Mouse (Mus musculus): Measurements from ENCODE around the gene Lingo2.
"Not testable (repeated sequence)": the region's sequence is repeated elsewhere in the genome, so short reads cannot be mapped to it uniquely, and the experiment has no call there.

Lingo2 gene

DNA sequence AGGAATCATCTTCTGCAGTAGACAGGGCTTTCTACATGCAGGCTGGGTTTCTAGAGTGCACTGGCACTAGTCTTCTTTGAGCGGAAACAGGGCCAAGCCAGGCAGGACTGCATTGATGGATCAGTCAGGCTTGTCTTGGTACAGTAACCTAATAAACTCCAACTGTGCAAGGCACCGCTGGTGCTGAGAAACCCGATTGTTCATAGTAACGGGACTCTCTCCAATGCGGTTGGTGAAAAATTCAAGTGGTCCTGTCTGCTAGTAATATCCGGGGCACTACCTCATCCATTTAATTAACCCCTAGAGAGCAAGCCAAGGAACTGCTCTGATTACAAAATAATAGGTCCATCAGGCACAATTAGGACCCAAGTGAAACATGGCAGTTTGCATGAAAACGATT, 1106.4 kb downstream of the Lingo2 start:
- no peak for DNase-seq (ENCODE audit: low spot score in 2 of 2)

GRCm38 (mm10) chr4:35844518-35844917, 1107.0 kb downstream of the Lingo2 start:
- no peak for DNase-seq (ENCODE audit: low spot score in 2 of 2)

DNA sequence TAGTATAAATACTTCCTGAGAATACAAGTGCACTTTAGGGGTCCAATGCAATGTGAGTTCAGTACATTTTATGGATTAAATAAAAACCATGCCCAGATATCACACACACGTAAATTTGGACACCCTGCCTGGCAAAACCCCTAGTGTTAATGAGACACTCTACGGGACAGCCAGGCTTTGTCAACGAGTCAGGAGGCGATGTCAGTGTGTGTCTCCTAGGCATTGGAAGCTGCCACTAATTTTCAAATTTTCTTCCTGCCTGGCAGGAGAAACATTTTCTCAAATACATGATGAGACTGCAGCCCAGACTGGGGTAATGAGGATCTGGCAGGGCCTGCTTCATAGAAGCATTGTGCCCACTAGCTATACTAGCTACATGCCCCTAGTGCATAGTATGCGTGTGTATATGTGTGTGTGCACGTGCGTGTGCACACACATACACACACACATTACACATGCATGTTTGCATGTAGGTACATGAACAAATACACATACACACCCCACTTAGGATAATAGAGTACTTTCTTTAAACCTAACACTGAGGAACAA, 1128.2 kb downstream of the Lingo2 start:
- no peak for DNase-seq (ENCODE audit: low spot score in 2 of 2)

- no peak for DNase-seq (ENCODE audit: low spot score in 2 of 2)
Observed at GRCm38 (mm10) chr4:35820701-35821100, 1130.8 kb downstream of the Lingo2 start.

- DNase-seq (ENCODE audit: low spot score in 2 of 2) = no peak
Observed at GRCm38 (mm10) chr4:35814698-35815097, 1136.8 kb downstream of the Lingo2 start.

GRCm38 (mm10) chr4:35807497-35808210, 1143.9 kb downstream of the Lingo2 start:
- no peak for DNase-seq (ENCODE audit: low spot score in 2 of 2)

GRCm38 (mm10) chr4:35806881-35807464, 1144.6 kb downstream of the Lingo2 start:
- no peak for DNase-seq (ENCODE audit: low spot score in 2 of 2)

- no peak for DNase-seq (ENCODE audit: low spot score in 2 of 2)
Observed at GRCm38 (mm10) chr4:35784255-35784921, 1167.2 kb downstream of the Lingo2 start.

DNA sequence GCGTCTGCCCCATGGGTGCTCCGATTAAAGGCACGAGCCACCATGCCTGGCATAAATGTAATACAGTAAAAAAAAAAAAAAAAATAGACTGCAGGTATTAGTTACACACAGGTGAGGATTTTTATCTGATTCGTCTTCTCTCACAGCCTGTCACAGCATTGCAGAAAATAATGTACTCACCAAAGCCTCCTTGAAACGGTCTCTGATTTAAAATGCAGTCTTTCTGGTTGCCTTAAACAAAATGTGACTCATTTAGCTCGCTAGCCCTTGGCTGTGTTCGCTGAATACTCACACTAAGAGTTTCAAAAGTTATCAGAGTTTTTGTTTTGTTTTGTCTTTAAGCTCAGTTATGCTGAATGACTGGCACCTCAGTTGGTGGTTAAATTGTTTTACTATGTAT, 1180.7 kb downstream of the Lingo2 start:
- no peak for DNase-seq (ENCODE audit: low spot score in 2 of 2)

- DNase-seq (ENCODE audit: low spot score in 2 of 2) = no peak
Observed at GRCm38 (mm10) chr4:35766905-35767304, 1184.6 kb downstream of the Lingo2 start.

DNA sequence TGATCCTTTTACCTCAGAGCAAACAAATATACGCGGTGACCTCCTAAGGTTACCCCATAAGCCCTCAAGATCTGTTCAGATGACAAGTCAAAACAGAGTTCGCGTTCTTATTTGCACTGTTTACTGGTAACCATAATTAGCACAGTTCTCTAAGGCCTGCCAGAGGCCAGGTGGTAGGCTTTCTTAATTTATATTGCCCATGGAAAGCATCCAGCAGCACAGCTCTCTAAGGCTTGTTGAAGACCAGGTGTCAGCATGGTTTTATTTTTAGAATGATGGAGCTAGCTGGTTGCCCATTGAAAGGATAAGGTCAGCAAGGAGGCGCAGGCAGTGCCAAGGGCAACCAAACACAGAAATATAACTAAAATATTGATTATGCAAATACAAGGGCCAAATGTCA, 1190.4 kb downstream of the Lingo2 start:
- DNase-seq (ENCODE audit: low spot score in 2 of 2) = no peak

- no peak for DNase-seq (ENCODE audit: low spot score in 2 of 2)
Observed at GRCm38 (mm10) chr4:35752121-35752860, 1199.3 kb downstream of the Lingo2 start.

DNA sequence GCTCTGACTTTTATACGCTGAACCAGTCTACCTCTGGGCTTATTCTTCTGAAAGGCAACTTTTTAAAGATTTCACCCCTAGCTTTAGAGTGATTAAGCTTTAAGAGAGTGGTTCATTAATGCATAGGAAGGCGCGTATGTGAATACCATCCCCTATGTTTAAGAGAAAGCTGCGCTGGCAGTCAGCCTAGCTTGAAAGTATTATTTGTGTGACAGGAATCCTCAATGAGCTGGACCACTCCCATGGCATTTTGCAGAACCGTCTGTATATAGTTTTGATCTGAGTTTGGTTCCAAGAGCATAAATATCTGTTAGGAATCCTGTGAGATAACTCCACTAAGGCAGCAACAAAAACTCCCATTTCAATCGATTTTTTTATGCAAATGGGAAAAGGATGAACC, 1204.9 kb downstream of the Lingo2 start:
- no peak for DNase-seq (ENCODE audit: low spot score in 2 of 2)

DNA sequence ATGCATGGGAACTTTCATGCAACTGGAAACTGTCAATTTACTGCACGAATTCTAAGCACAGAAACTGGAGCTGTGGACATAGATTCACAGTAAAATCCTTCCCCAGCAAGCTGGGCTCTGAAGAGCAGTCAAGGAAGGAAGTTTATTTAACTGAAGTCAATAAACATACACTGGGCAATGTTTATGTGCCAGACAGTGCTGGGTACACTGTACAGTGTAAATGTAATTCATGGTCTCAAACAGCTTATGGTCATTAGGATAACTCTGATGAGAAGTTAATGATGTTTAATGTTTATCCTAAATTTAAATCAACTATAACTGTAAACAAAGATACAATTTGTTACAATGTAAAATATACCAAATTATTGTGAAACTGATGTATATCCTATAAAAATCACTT, 1226.8 kb downstream of the Lingo2 start:
- DNase-seq (ENCODE audit: low spot score in 2 of 2) = no peak

DNA sequence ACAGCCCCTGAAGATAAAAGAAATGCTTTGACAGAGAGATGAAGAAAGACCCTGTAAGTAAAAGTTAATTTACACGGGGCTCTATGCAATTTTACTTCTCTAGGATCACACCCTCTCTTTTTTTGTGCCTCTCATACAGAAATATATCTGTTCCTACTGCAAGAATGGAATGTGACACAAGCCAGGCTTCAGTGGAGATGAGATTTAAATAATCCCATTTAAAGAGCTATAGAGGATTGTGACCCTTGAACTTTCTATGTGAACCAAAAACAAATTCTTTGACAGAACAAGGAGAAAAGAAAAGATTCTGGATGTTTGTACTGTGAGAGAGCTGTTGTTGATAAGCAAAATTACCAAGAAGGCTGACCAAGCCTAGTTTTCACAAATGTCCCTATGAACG, 1247.4 kb downstream of the Lingo2 start:
- DNase-seq (ENCODE audit: low spot score in 2 of 2) = no peak

DNA sequence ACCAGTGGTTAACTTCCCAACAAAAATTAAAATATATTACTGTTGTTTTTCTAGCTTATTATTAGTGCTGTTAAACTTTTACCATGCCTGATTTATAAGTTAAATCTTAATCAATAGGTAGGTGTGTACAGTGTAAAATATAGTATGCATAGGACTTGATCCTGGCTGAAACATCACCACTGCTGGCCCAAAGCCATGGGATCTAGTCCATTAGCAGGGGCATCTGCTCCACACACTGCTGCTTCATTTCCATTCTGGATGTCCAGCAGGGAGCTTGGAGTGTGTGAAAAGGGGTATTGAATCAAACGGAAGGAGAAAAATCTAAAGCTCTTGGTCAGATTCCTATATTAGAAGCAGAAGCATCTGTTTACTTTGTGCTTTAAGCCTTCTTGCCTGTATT, 1248.9 kb downstream of the Lingo2 start:
- no peak for DNase-seq (ENCODE audit: low spot score in 2 of 2)

DNA sequence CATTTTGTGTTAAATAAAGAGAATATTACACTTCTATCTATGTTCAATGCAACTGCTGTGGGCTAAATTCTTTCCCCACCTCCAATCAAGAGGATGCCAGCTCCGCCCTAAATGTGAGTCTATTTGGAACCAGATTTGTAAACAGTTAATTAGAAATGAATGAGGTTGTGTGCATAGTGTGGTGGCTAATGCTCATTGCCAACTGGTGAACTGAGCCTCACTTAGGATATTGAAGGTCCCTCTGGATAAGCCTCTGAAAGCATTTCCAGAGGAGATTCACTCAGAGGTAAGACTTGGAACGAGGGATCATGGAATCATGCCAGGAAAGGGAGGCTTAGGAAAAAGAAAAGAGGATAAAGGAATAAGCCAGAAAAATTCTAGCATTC, 1256.4 kb downstream of the Lingo2 start:
- DNase-seq (ENCODE audit: low spot score in 2 of 2) = no peak

DNA sequence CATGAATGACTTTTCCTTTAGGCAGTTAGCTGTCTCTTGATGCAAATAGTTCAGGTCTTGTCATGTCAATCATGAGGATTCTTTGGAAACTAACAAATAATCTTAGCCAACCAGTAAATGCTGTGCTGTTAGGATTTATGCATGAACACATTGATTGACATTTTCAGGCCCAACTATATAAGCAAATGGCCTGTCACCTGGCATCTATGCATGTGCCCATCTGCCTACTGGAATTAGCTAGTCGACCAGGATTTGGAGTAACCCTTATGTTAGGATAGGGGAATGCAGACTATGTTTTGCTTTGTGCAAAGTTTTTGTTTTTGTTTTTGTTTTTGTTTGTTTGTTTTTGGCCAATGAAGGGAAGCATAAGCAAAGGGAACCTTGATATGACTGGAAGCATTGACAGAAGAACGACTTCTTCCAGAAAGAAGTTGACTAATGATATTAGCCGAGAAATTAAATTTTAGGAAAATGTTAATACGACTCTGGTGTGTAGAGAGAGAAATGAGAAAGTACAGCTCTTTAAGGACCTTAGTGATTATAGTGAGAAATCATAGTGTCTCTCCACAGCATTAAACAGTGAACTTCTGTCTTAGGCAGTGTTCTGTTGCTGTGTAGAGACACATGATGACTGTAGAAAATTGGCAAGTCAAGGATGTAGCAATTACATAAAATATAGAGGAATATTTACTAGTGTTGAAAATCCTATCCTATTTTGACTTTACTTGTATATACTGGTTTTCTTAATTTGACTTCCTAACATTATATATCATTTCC, 1257.0 kb downstream of the Lingo2 start:
- no peak for DNase-seq (ENCODE audit: low spot score in 2 of 2)

DNA sequence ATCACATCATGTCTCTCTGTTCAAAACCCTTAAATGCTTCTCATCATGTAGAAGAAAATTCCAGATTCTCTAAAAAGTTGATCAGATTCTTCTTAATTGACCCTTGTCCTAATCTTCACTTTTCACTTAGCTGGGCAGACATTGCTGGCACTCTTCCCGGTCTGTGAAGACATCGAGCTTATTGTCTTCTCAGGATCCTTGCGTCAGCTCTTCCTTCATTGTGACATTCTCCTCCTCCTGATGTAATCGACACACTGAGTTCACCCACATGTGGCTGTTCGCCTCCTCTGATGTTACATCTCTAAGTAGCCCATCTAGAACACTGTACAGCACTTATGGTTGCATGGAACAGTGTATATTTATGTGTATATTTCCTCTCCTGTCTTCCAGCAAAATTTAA, 1261.0 kb downstream of the Lingo2 start:
- DNase-seq (ENCODE audit: low spot score in 2 of 2) = no peak

DNA sequence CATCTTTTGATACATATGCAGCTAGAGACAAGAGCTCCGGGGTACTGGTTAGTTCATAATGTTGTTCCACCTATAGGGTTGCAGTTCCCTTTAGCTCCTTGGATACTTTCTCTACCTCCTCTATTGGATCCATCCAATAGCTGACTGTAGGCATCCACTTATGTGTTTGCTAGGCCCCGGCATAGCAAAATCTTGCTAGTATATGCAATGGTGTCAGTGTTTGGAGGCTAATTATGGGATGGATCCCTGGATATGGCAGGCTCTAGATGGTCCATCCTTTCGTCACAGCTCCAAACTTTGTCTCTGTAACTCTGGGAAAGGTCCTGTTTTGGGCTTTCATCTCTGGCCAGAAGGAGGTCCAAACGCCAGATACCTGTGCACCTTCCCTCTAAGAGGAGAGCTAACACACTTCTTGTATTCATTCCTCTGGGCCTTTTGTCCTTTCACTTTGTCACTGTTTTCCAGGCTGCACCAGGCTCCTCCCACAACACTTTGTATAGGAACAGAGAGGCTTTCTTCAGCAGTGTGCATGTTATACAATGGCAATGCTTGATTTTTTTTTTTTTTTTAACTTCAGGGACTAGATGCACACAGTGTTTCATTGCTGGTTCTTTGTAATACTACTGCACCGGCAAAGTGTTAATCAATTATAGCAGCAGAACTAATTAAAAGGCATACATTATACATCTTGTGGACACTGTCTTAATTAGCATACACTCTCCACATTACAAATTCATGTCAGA, 1262.9 kb downstream of the Lingo2 start:
- not testable (repeated sequence) for DNase-seq (ENCODE audit: low spot score in 2 of 2)
